Mouse (Mus musculus) limb, embryonic 14.5 days (tissue): ENCODE data around the gene Shroom4. TPM values are rescaled to one million over a fixed set of nuclear protein-coding genes. Genes with fewer than 3 reads are reported as not detected.

Experiments used
- ATAC-seq: fragments of 200-750 bp; cut with Nextera tagmentation; 2 replicates; pipeline ENCODE4 v1.8.0; 2017; ENCODE audit warnings: low read depth, moderate number of reproducible peaks, moderate TSS enrichment; ENCODE audit not compliant: low FRiP score
- DNase-seq: peaks from one replicate; pipeline ENCODE4 v3.0.0-alpha.2; 2015; ENCODE audit warnings: low spot score
- H3K27ac ChIP-seq: fragments of 300-500 bp; sonication (generic); replicated peaks from 2 replicates; pipeline ENCODE4 v1.5.1; 2014; ENCODE audit warnings: low read depth, mild to moderate bottlenecking, low read length, moderate library complexity, mixed read lengths
- H3K27me3 ChIP-seq: fragments of 300-500 bp; sonication (generic); 2 replicates; pipeline ENCODE4 v1.6.1; 2014; ENCODE audit warnings: low read length, mixed read lengths; ENCODE audit not compliant: control insufficient read depth, insufficient read depth
- H3K36me3 ChIP-seq: fragments of 300-500 bp; sonication (generic); 2 replicates; pipeline ENCODE4 v1.6.1; 2014; ENCODE audit warnings: mild to moderate bottlenecking, low read length, moderate library complexity, mixed read lengths; ENCODE audit not compliant: control insufficient read depth, insufficient read depth
- H3K4me1 ChIP-seq: fragments of 300-500 bp; sonication (generic); 2 replicates; pipeline ENCODE4 v1.6.1; 2014; ENCODE audit warnings: antibody characterized with exemption, low read length, mixed read lengths; ENCODE audit not compliant: control insufficient read depth, insufficient read depth
- H3K4me2 ChIP-seq: fragments of 300-500 bp; sonication (generic); replicated peaks from 2 replicates; pipeline ENCODE4 v1.6.1; 2014; ENCODE audit warnings: low read depth, mild to moderate bottlenecking, low read length, moderate library complexity; ENCODE audit not compliant: severe bottlenecking
- H3K4me3 ChIP-seq: fragments of 300-500 bp; sonication (generic); replicated peaks from 2 replicates; pipeline ENCODE4 v1.5.1; 2014; ENCODE audit warnings: low read length
- H3K9ac ChIP-seq: fragments of 300-500 bp; sonication (generic); 2 replicates; pipeline ENCODE4 v1.6.1; 2014; ENCODE audit warnings: mild to moderate bottlenecking, low read depth, low read length, moderate library complexity; ENCODE audit not compliant: severe bottlenecking
- H3K9me3 ChIP-seq: fragments of 300-500 bp; sonication (generic); 2 replicates; pipeline ENCODE4 v1.6.1; 2016; ENCODE audit warnings: low read length; ENCODE audit not compliant: control insufficient read depth
- POLR2A ChIP-seq: fragments of 200-500 bp; IDR thresholded peaks from 2 replicates; pipeline ENCODE4 v1.8.0; 2012; ENCODE audit warnings: inconsistent platforms, mild to moderate bottlenecking, moderate library complexity, borderline replicate concordance; ENCODE audit not compliant: insufficient read depth, insufficient read length; ENCODE audit errors: extremely low read depth
- WGBS: fragments of 180-500 bp; shearing (Covaris S2); extraction: QIAGEN DNeasy Blood & Tissue Kit; methylation state at CpG from one replicate; pipeline ENCODE4 v1.1.7; 2014; 5-methylcytosine and 5-hydroxymethylcytosine counted together
- polyA plus RNA-seq, 2 experiments: library from polyadenylated mRNA; depleted of rRNA in 1 of 2; stranded (reverse) in 1 of 2; unstranded in 1 of 2; fragments of >200 nt; fragmentation: Nextera tagmentation in 1 of 2; extraction: Ambion mirVana in 1 of 2; gene quantifications; 2 replicates each; pipeline versions ENCODE4 v1.2.1 to v1.2.3; 2012 to 2014

Shroom4 gene
- polyA plus RNA-seq, 2 experiments = 6.8 to 7.3 TPM

GRCm38 (mm10) chrX:6415412-6415811 lies 15.8 kb downstream of the Shroom4 start:
- Histone ChIP-seq H3K27ac (no peak overlapping the region), H3K27me3 (no peaks in the 10 kb centered on the region), H3K4me2 (no peak overlapping the region), H3K4me3 (no peak overlapping the region), H3K4me1 (no peaks in the 10 kb centered on the region), H3K9ac (no peak overlapping the region), H3K36me3 (no peaks in the 10 kb centered on the region), H3K9me3 (no peaks in the 10 kb centered on the region)
- WGBS = 59% methylated on average over 12 of the region's 12 CpGs
- ATAC-seq (no peak), DNase-seq (no peak)
- TF ChIP-seq POLR2A = no peak

DNA sequence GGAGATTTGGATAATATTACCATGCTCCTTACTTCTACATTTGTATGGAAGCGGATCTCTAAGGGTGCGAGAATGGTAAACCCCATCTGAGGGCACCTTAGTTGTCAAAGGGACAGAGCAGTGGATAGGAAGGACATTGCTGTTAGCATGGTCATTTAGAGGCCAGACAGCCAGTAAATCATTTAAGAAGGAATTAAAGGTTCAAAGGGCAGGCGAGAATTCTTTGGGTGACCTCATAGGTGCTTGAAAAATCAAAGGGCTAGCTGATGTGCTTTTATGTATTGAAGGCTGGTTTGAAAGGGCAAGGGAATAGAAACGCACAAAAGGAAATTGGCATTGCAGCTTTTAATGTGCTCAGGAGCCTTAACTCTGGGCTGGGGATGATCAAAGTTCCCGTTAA lies 16.3 kb downstream of the Shroom4 start:
- H3K4me2 ChIP-seq = no peak overlapping the region
- TF ChIP-seq POLR2A = no peak

GRCm38 (mm10) chrX:6418140-6418539 lies 18.5 kb downstream of the Shroom4 start:
- H3K27me3 ChIP-seq = no peaks in the 10 kb centered on the region
- TF ChIP-seq POLR2A = no peak
- H3K4me1 ChIP-seq = no peaks in the 10 kb centered on the region
- H3K4me2 ChIP-seq = no peak overlapping the region
- ATAC-seq (no peak), DNase-seq (no peak)
- H3K9ac ChIP-seq = no peak overlapping the region
- no peaks in the 10 kb centered on the region for H3K9me3 ChIP-seq
- 39% methylated on average over 4 of the region's 4 CpGs for WGBS
- H3K36me3 ChIP-seq = no peaks in the 10 kb centered on the region
- H3K4me3 ChIP-seq = no peak overlapping the region
- H3K27ac ChIP-seq = no peak overlapping the region

More for the DNA sequence above, 16.3 kb downstream of the Shroom4 start:
- H3K4me1 ChIP-seq = no peaks in the 10 kb centered on the region
- no peak overlapping the region for H3K9ac ChIP-seq
- no peak for ATAC-seq
- WGBS = 61% methylated on average over 5 of the region's 5 CpGs
- no peak for DNase-seq
- no peaks in the 10 kb centered on the region for H3K27me3 ChIP-seq
- H3K27ac ChIP-seq = no peak overlapping the region
- no peak overlapping the region for H3K4me3 ChIP-seq
- no peaks in the 10 kb centered on the region for H3K9me3 ChIP-seq
- no peaks in the 10 kb centered on the region for H3K36me3 ChIP-seq

DNA sequence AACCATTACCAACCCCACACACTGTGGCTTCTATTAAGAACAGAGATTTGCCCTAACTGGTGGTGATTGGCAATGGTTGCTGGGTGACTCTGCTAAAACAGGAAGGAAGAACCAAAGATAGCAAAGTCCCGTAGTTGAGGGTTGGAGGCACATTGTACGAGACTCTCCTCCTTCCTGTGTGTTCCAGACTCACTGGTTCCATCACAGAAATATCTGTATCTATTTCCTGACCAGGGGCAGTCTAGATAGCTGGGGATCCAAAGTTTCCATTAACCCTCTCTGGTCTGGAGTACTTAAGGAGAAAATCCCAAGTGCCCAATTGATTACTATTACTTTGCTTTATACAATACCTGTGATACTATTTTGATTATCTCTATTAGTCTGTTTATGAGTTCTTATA lies 35.6 kb downstream of the Shroom4 start:
- WGBS = 93% methylated on average over 2 of the region's 2 CpGs

DNA sequence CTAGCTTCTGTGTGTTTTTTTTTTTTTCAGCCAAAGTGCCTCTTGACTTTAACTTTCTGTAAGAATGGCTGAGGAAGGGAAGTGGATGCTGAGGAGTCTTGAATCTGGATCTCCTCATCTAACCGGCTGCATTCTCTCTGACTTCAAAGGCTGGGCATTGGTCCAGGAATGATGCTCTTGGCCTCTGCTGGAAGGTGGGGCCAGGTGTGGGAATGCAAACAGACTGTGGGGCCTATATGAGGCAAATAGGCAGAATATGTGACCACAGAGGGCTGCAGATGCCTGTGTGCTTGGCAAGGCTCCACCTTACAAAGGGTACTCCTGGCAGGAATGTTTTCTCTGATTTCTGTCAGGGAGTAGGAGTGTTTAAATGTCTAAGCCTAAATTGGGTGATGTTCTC lies 46.8 kb downstream of the Shroom4 start:
- no peak for DNase-seq
- TF ChIP-seq POLR2A = no peak
- H3K4me2 ChIP-seq = no peak overlapping the region
- H3K9me3 ChIP-seq = no peaks in the 10 kb centered on the region
- no peak overlapping the region for H3K4me3 ChIP-seq
- no peak overlapping the region for H3K9ac ChIP-seq
- no peaks in the 10 kb centered on the region for H3K27me3 ChIP-seq
- H3K4me1 ChIP-seq = no peaks in the 10 kb centered on the region
- 27% methylated on average over 1 of the region's 1 CpGs for WGBS
- no peak overlapping the region for H3K27ac ChIP-seq
- H3K36me3 ChIP-seq = no peaks in the 10 kb centered on the region
- ATAC-seq = no peak

More for the DNA sequence above, 35.6 kb downstream of the Shroom4 start:
- H3K4me1 ChIP-seq = no peaks in the 10 kb centered on the region
- ATAC-seq = no peak
- no peaks in the 10 kb centered on the region for H3K36me3 ChIP-seq
- H3K27me3 ChIP-seq = no peaks in the 10 kb centered on the region
- no peak overlapping the region for H3K27ac ChIP-seq
- H3K4me3 ChIP-seq = no peak overlapping the region
- H3K9me3 ChIP-seq = no peaks in the 10 kb centered on the region
- no peak overlapping the region for H3K9ac ChIP-seq
- no peak for DNase-seq
- H3K4me2 ChIP-seq = no peak overlapping the region
- TF ChIP-seq POLR2A = no peak

DNA sequence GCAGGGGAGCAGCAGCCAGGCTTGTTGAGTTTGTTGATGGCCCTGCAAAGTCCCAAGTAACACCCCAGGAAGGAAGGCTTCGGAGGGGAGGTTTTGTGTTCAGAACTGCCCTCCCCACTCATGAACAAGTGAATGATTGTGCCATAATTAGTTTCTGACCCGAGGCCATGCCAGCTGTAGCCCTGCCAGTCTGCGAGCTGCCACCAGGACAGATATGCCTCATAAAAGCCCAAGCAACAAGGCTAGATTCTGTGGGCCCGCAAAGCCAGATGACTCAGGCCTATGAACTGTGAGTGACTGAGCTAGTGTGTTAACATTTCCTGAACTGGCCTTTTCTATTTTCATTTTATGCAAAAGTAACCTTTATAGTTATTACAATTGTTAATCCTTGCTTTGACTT lies 48.3 kb downstream of the Shroom4 start:
- Histone ChIP-seq H3K9ac (no peak overlapping the region), H3K4me3 (no peak overlapping the region), H3K4me2 (no peak overlapping the region), H3K27ac (no peak overlapping the region), H3K27me3 (no peaks in the 10 kb centered on the region), H3K4me1 (no peaks in the 10 kb centered on the region), H3K9me3 (no peaks in the 10 kb centered on the region), H3K36me3 (no peaks in the 10 kb centered on the region)
- TF ChIP-seq POLR2A = no peak
- 44% methylated on average over 4 of the region's 4 CpGs for WGBS
- ATAC-seq = no peak
- DNase-seq = no peak
